Mouse (Mus musculus) erythroblast, embryonic 14.5 days (primary cell): ENCODE data around the gene Ccl22. TPM values are rescaled to one million over a fixed set of nuclear protein-coding genes. Genes with fewer than 3 reads are reported as not detected.

Experiments used
- H3K27me3 ChIP-seq: 2 replicates; pipeline ENCODE4 v1.6.1; 2012; ENCODE audit warnings: inconsistent platforms; ENCODE audit not compliant: control insufficient read depth
- H3K36me3 ChIP-seq: 2 replicates; pipeline ENCODE4 v1.6.1; 2012; ENCODE audit warnings: mild to moderate bottlenecking, inconsistent platforms; ENCODE audit not compliant: control insufficient read depth
- H3K4me1 ChIP-seq: 2 replicates; pipeline ENCODE4 v1.6.1; 2012; ENCODE audit warnings: inconsistent platforms; ENCODE audit not compliant: control insufficient read depth
- H3K4me3 ChIP-seq: replicated peaks from 2 replicates; pipeline ENCODE3; 2012; ENCODE audit warnings: moderate library complexity, mild to moderate bottlenecking, inconsistent platforms
- H3K9me3 ChIP-seq: 2 replicates; pipeline ENCODE4 v1.6.1; 2012; ENCODE audit warnings: low read length, inconsistent platforms, mixed read lengths; ENCODE audit not compliant: control insufficient read depth
- GATA1 ChIP-seq: IDR thresholded peaks from 2 replicates; pipeline ENCODE4 v1.6.1; 2012; ENCODE audit warnings: low read length, inconsistent platforms, mixed read lengths
- TAL1 ChIP-seq: IDR thresholded peaks from 3 replicates; pipeline ENCODE4 v1.6.1; 2012; ENCODE audit warnings: low read length, inconsistent platforms, mixed read lengths
- polyA plus RNA-seq: library from polyadenylated mRNA; stranded (reverse); fragments of >175 nt; gene quantifications from 2 replicates; pipeline ENCODE4 v1.2.3, GENCODE M21; 2012

Gene Ccl22
- polyA plus RNA-seq, 1 experiment, result 0.09 TPM

DNA sequence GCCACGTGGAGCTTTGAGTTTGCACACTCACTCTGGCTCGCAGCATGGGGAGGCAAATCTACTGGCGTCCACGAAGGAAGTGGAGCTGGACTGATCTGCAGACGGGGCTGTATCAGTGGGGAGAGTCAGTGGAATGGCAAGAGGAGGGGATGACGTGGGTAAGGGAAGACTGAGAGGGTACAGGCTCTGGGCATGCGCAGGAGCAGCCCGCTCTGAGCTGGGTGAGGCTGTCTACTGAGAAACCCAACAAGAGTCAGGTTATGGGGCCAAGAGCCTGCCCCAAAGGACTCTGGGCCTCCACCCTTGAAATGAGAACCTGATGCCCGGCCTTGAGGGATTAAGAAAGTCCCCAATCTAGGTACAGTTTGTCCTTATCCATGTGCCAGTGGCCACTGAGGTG is 418 bp upstream of the Ccl22 start:
- Histone ChIP-seq H3K4me3 (no peak overlapping the region), H3K27me3 (peaks cover 38% of the 10 kb centered on the region), H3K4me1 (peaks cover 18% of the 10 kb centered on the region), H3K36me3 (no peaks in the 10 kb centered on the region), H3K9me3 (peaks cover 9% of the 10 kb centered on the region)
- TF ChIP-seq TAL1, result no peak
- TF ChIP-seq GATA1, result no peak

- H3K36me3 ChIP-seq, result no peaks in the 10 kb centered on the region
- H3K4me3 ChIP-seq, result no peak overlapping the region
- H3K27me3 ChIP-seq, result peaks cover 32% of the 10 kb centered on the region
- H3K4me1 ChIP-seq, result peaks cover 16% of the 10 kb centered on the region
- TF ChIP-seq TAL1 (no peak), GATA1 (no peak)
- H3K9me3 ChIP-seq, result no peaks in the 10 kb centered on the region
These were observed 1.4 kb downstream of the Ccl22 start for GRCm38 (mm10) chr8:94746832-94747231.

- Histone ChIP-seq H3K36me3 (no peaks in the 10 kb centered on the region), H3K27me3 (peaks cover 32% of the 10 kb centered on the region), H3K4me1 (peaks cover 13% of the 10 kb centered on the region), H3K4me3 (no peak overlapping the region), H3K9me3 (0 out of 2 replicates have a peak, but pooled peaks cover 2% of the 10 kb centered on the region)
- TF ChIP-seq GATA1 (no peak), TAL1 (no peak)
These were observed 3.0 kb downstream of the Ccl22 start for GRCm38 (mm10) chr8:94748363-94748762.

DNA sequence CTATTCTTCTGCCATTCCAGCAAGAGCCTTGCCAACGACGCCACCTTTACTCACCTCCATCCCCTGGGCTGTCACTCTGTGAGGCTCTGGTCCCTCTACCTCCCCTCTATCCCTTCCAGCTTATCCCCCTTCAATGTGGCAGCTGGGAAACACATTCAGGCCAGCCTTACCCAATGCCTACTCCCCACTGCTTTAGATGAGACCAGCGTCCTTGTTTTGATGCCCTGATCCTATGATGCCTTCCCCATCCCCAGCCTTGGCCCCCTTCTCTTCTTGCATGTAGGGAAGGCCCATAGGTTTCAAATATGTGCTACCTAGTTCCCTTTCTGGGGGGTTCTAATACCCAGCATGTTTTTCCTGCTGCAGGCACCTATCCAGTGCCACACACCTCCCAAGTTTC is 4.6 kb downstream of the Ccl22 start:
- Histone ChIP-seq H3K4me3 (no peak overlapping the region), H3K27me3 (peaks cover 37% of the 10 kb centered on the region), H3K9me3 (0 out of 2 replicates have a peak, but pooled peaks cover 2% of the 10 kb centered on the region), H3K4me1 (peaks cover 13% of the 10 kb centered on the region), H3K36me3 (no peaks in the 10 kb centered on the region)
- TF ChIP-seq GATA1, result no peak
- no peak for TF ChIP-seq TAL1

GRCm38 (mm10) chr8:94751023-94751849 is 5.8 kb downstream of the Ccl22 start:
- no peak for TF ChIP-seq GATA1
- TF ChIP-seq TAL1, result no peak
- peaks cover 13% of the 10 kb centered on the region for H3K4me1 ChIP-seq
- peaks cover 39% of the 10 kb centered on the region for H3K27me3 ChIP-seq
- H3K36me3 ChIP-seq, result no peaks in the 10 kb centered on the region
- H3K9me3 ChIP-seq, result 0 out of 2 replicates have a peak, but pooled peaks cover 2% of the 10 kb centered on the region
- H3K4me3 ChIP-seq, result no peak overlapping the region

- no peaks in the 10 kb centered on the region for H3K36me3 ChIP-seq
- H3K4me3 ChIP-seq, result no peak overlapping the region
- TF ChIP-seq GATA1 (no peak), TAL1 (no peak)
- H3K9me3 ChIP-seq, result 0 out of 2 replicates have a peak, but pooled peaks cover 2% of the 10 kb centered on the region
- H3K4me1 ChIP-seq, result peaks cover 4% of the 10 kb centered on the region
- H3K27me3 ChIP-seq, result peaks cover 43% of the 10 kb centered on the region
These were observed 8.6 kb downstream of the Ccl22 start for GRCm38 (mm10) chr8:94754006-94754405.

GRCm38 (mm10) chr8:94754486-94754885 is 9.1 kb downstream of the Ccl22 start:
- Histone ChIP-seq H3K4me3 (no peak overlapping the region), H3K9me3 (0 out of 2 replicates have a peak, but pooled peaks cover 2% of the 10 kb centered on the region), H3K27me3 (peaks cover 43% of the 10 kb centered on the region), H3K36me3 (no peaks in the 10 kb centered on the region), H3K4me1 (peaks cover 4% of the 10 kb centered on the region)
- TF ChIP-seq TAL1 (no peak), GATA1 (no peak)

DNA sequence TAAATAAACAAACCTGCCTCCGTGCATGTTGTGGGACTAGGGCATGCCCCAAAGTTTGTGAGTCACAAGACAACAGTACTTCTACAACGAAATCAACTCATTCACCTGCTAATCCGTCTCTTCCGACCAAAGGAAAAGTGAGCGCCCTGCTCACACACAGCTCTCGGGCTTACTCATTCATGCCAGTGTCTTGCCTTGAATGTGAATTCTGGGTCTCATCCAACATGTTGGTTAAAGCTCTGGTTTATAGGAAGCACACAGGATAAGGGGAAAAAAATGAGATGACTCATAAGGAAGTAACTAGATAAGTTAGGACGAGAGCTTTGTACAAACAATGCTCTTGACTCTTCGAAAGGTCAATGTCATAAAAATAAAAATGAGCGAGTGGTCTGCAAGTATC is 21.6 kb downstream of the Ccl22 start:
- H3K9me3 ChIP-seq, result peaks cover 3% of the 10 kb centered on the region; the same call in 1 of the 2 replicates
- no peak overlapping the region for H3K4me3 ChIP-seq
- no peaks in the 10 kb centered on the region for H3K36me3 ChIP-seq
- peaks cover 8% of the 10 kb centered on the region for H3K4me1 ChIP-seq
- no peak for TF ChIP-seq TAL1
- peaks cover 71% of the 10 kb centered on the region for H3K27me3 ChIP-seq

DNA sequence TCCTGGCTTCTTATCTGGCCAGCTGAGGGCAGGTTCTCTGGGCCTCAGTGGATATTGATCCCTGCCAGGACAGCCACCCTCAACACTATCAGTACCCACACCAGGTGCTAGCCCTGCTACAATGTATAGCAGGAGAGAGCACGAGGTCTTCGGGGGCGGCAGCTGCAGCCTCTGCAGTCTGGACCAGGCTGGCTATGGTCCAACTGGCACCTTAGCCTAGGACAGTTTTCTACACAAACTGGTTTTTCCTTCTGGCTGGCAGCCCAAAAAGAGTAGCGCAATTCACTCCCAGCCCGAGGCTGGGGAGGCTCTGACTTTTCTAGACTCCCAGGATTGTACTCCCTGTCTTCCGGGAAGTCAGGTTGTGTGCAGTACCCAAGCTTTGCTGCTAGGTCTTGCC is 25.6 kb downstream of the Ccl22 start:
- TF ChIP-seq TAL1, result no peak
- H3K27me3 ChIP-seq, result peaks cover 95% of the 10 kb centered on the region
- peaks cover 6% of the 10 kb centered on the region; the same call in 1 of the 2 replicates for H3K9me3 ChIP-seq
- no peaks in the 10 kb centered on the region for H3K36me3 ChIP-seq
- H3K4me1 ChIP-seq, result peaks cover 8% of the 10 kb centered on the region
- H3K4me3 ChIP-seq, result no peak overlapping the region
